In the genomic region with DNA sequence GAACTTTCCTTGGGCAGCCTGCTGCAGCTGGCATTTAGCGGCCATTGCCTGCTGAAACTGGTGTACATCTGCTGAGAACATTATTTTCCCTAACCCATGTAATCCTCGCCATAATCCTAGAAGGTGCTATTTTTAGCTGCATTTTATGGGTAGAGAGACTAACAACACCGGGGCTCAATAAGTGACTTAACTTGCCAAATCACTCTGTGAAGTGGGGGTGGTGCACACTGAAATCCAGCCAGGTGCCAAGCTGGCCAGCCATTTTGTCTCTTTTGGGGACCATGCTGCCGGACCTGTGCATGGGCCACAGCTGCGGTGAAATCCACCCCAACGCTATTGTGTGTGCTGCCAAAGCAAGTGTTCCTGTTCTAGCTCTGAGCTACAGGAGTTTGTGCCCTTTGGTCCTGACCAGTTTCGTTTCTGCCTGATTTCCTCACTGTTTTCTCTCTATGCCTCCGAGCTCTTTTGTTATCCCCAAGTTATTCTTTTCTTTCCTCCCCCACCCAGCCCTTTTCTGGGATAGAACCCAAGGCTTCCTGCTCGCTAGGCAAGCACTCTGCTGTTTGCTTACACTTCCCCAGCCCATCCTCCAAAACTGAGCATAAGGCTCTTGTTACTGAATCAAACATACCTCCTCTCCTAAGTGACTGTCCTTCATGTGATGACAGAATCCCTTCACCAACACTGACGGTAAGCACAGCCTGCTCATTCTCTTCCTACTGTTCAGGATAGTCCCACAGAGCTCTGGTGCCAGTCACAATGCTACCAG, we compare ENCODE assay signal across 8 mouse cellular contexts.
DNase-seq lines count a peak whose midpoint lies in the region; ATAC-seq and TF ChIP-seq lines count a peak whose summit lies in the region.

No protein-coding gene starts in this region.

- peak overlapping the region; percentile 55 for H3K9ac ChIP-seq in kidney, postnatal 0 days (ENCODE audit: low read depth, low read length)
- H3K9ac ChIP-seq in liver, embryonic 11.5 days (ENCODE audit: low read depth, low read length): no peak overlapping the region

- DNase-seq in right cerebral cortex, adult 18-20 months: peak; percentile 30
- DNase-seq in right cerebral cortex, postnatal 14 days: no peak
- DNase-seq in heart, embryonic 10.5 days (ENCODE audit: low spot score): no peak
- no peak for DNase-seq in kidney, postnatal 0 days (ENCODE audit: low spot score)
- peak; percentile 26 for DNase-seq in liver, embryonic 11.5 days (ENCODE audit: low spot score)
- DNase-seq in retina, postnatal 7 days (ENCODE audit: low read depth, low spot score): peak; percentile 56
- no peak for DNase-seq in urinary bladder, adult 2 months (ENCODE audit: low spot score)
- no peak for DNase-seq in cerebellum, adult 18-20 months

- H3K27me3 ChIP-seq in heart, embryonic 10.5 days (ENCODE audit: insufficient read depth, poor library complexity, severe bottlenecking): no peaks in the 10 kb centered on the region
- H3K27me3 ChIP-seq in kidney, postnatal 0 days (ENCODE audit: insufficient read depth, low read length): no peaks in the 10 kb centered on the region
- no peaks in the 10 kb centered on the region for H3K27me3 ChIP-seq in liver, embryonic 11.5 days (replicated peaks; ENCODE audit: control insufficient read depth, insufficient read depth, low read length)

- WGBS in heart, embryonic 10.5 days: 55% methylated on average over 10 of the region's 10 CpGs
- 47% methylated on average over 10 of the region's 10 CpGs for WGBS in kidney, postnatal 0 days
- whole genome bisulfite sequencing in liver, embryonic 11.5 days: 70% methylated on average over 10 of the region's 10 CpGs

- ATAC-seq in kidney, postnatal 0 days (replicated peaks; ENCODE audit: low FRiP score, low read depth): no peak
- ATAC-seq in liver, embryonic 11.5 days (replicated peaks; ENCODE audit: low FRiP score): no peak

- no peaks in the 10 kb centered on the region; the same call in 1 of the 2 replicates for H3K36me3 ChIP-seq in heart, embryonic 10.5 days
- H3K36me3 ChIP-seq in kidney, postnatal 0 days (ENCODE audit: insufficient read depth, low read length): no peaks in the 10 kb centered on the region
- H3K36me3 ChIP-seq in liver, embryonic 11.5 days (ENCODE audit: control insufficient read depth, insufficient read depth, low read length): no peaks in the 10 kb centered on the region

- TF ChIP-seq CTCF in kidney, postnatal 0 days (IDR thresholded peaks at IDR 0.05; ENCODE audit: low read depth): no peak

- no peaks in the 10 kb centered on the region for H3K9me3 ChIP-seq in heart, embryonic 10.5 days
- no peaks in the 10 kb centered on the region for H3K9me3 ChIP-seq in kidney, postnatal 0 days (replicated peaks; ENCODE audit: low read length)
- no peaks in the 10 kb centered on the region for H3K9me3 ChIP-seq in liver, embryonic 11.5 days (ENCODE audit: control insufficient read depth, low read length)

- peak overlapping the region; percentile 55 for H3K4me2 ChIP-seq in kidney, postnatal 0 days (ENCODE audit: low read length)
- peak overlapping the region; percentile 35 for H3K4me2 ChIP-seq in liver, embryonic 11.5 days

- peak overlapping the region; percentile 67 for H3K27ac ChIP-seq in heart, embryonic 10.5 days
- peak overlapping the region; percentile 93 for H3K27ac ChIP-seq in kidney, postnatal 0 days
- no peak overlapping the region for H3K27ac ChIP-seq in liver, embryonic 11.5 days (ENCODE audit: low read depth, low read length)

- H3K4me1 ChIP-seq in heart, embryonic 10.5 days: peaks cover 41% of the 10 kb centered on the region
- peaks cover 8% of the 10 kb centered on the region for H3K4me1 ChIP-seq in kidney, postnatal 0 days (replicated peaks; ENCODE audit: insufficient read depth, low read length)
- H3K4me1 ChIP-seq in liver, embryonic 11.5 days (replicated peaks; ENCODE audit: control insufficient read depth, insufficient read depth, low read length): peaks cover 10% of the 10 kb centered on the region

- H3K4me3 ChIP-seq in heart, embryonic 10.5 days: no peak overlapping the region
- H3K4me3 ChIP-seq in kidney, postnatal 0 days (replicated peaks; ENCODE audit: low read depth, low read length): peak overlapping the region; percentile 38
- no peak overlapping the region for H3K4me3 ChIP-seq in liver, embryonic 11.5 days (ENCODE audit: low read depth, low read length)

Comparison
In these comparisons a context has a peak if more than half of its experiments do, and no peak if none do; other contexts are left out.
1. DNase-seq: peak in right cerebral cortex, adult 18-20 months (single experiment), liver, embryonic 11.5 days (single experiment) and retina, postnatal 7 days (single experiment); none in right cerebral cortex, postnatal 14 days (single experiment), heart, embryonic 10.5 days (single experiment), kidney, postnatal 0 days (single experiment), urinary bladder, adult 2 months (single experiment) and cerebellum, adult 18-20 months (0 of 2).